Mouse (Mus musculus): ENCODE measurements around the gene Gorasp2. TPM values are rescaled to one million over a fixed set of nuclear protein-coding genes. Genes with fewer than 3 reads are reported as not detected.

Gene Gorasp2
- total RNA-seq (2021) = 10 to 100 TPM; 67.3 to 72.1 TPM
- long read RNA-seq, experiment 1, transcript Gorasp2-201 (10 exons, 2,238 nt) = major isoform, 43 of 75 reads
- long read RNA-seq, experiment 1, partial matches to known transcripts = 13 of 75 reads
- long read RNA-seq, experiment 1, other reads (novel, unspliced or antisense) = 16 of 75 reads
- long read RNA-seq, experiment 2, transcript Gorasp2-201 (10 exons, 2,238 nt) = major isoform, 50 of 80 reads
- long read RNA-seq, experiment 2, partial matches to known transcripts = 14 of 80 reads
- long read RNA-seq, experiment 2, other reads (novel, unspliced or antisense) = 14 of 80 reads

- intact Hi-C loops (cut with DNase I) = no loop called here
- DNase-seq = peak; percentile 90 to 94
Measured at GRCm38 (mm10) chr2:70660887-70661714, at the start of gene Gorasp2. Gene Gorasp2, plus strand, starts transcription at chr2:70661576.

- no peak for DNase-seq
- intact Hi-C loops (cut with DNase I) = no loop called here
Measured at GRCm38 (mm10) chr2:70614745-70615351, 46.5 kb upstream of the Gorasp2 start.

GRCm38 (mm10) chr2:70616076-70616475 lies 45.3 kb upstream of the Gorasp2 start:
- DNase-seq = no peak
- intact Hi-C loops (cut with DNase I) = no loop called here

GRCm38 (mm10) chr2:70616617-70617016 lies 44.8 kb upstream of the Gorasp2 start:
- DNase-seq = no peak
- intact Hi-C loops (cut with DNase I) = no loop called here

- intact Hi-C loops (cut with DNase I) = no loop called here
- no peak for DNase-seq
Measured at GRCm38 (mm10) chr2:70619232-70619835, 42.0 kb upstream of the Gorasp2 start.

GRCm38 (mm10) chr2:70620225-70620624 lies 41.2 kb upstream of the Gorasp2 start:
- intact Hi-C loops (cut with DNase I) = no loop called here
- DNase-seq = no peak

GRCm38 (mm10) chr2:70622244-70622643 lies 39.1 kb upstream of the Gorasp2 start:
- intact Hi-C loops (cut with DNase I) = no loop called here
- DNase-seq = no peak

- no peak for DNase-seq
- intact Hi-C loops (cut with DNase I) = no loop called here
Measured at GRCm38 (mm10) chr2:70625761-70626160, 35.6 kb upstream of the Gorasp2 start.

GRCm38 (mm10) chr2:70628397-70628796 lies 33.0 kb upstream of the Gorasp2 start:
- intact Hi-C loops (cut with DNase I) = no loop called here
- no peak for DNase-seq

GRCm38 (mm10) chr2:70629339-70629761 lies 32.0 kb upstream of the Gorasp2 start:
- intact Hi-C loops (cut with DNase I) = no loop called here

GRCm38 (mm10) chr2:70629921-70630320 lies 31.5 kb upstream of the Gorasp2 start:
- intact Hi-C loops (cut with DNase I) = no loop called here
- no peak for DNase-seq

More at GRCm38 (mm10) chr2:70629339-70629761, 32.0 kb upstream of the Gorasp2 start:
- DNase-seq = no peak

GRCm38 (mm10) chr2:70631321-70631720 lies 30.1 kb upstream of the Gorasp2 start:
- DNase-seq = no peak
- intact Hi-C loops (cut with DNase I) = no loop called here

GRCm38 (mm10) chr2:70632412-70632811 lies 29.0 kb upstream of the Gorasp2 start:
- no peak for DNase-seq

GRCm38 (mm10) chr2:70634028-70634690 lies 27.2 kb upstream of the Gorasp2 start:
- DNase-seq = no peak
- intact Hi-C loops (cut with DNase I) = no loop called here

More at GRCm38 (mm10) chr2:70632412-70632811, 29.0 kb upstream of the Gorasp2 start:
- intact Hi-C loops (cut with DNase I) = no loop called here

GRCm38 (mm10) chr2:70640968-70641367 lies 20.4 kb upstream of the Gorasp2 start:
- DNase-seq = no peak
- intact Hi-C loops (cut with DNase I) = no loop called here

GRCm38 (mm10) chr2:70642971-70643565 lies 18.3 kb upstream of the Gorasp2 start:
- peak in 1 of 2 experiments; percentile 13 for DNase-seq
- intact Hi-C loops (cut with DNase I) = no loop called here

- no peak for DNase-seq
- intact Hi-C loops (cut with DNase I) = no loop called here
Measured at GRCm38 (mm10) chr2:70645266-70645780, 16.1 kb upstream of the Gorasp2 start.

GRCm38 (mm10) chr2:70647681-70648080 lies 13.7 kb upstream of the Gorasp2 start:
- DNase-seq = no peak
- intact Hi-C loops (cut with DNase I) = no loop called here

GRCm38 (mm10) chr2:70648271-70648670 lies 13.1 kb upstream of the Gorasp2 start:
- DNase-seq = no peak
- intact Hi-C loops (cut with DNase I) = no loop called here

GRCm38 (mm10) chr2:70649471-70649870 lies 11.9 kb upstream of the Gorasp2 start:
- DNase-seq = no peak

More at GRCm38 (mm10) chr2:70649471-70649870, 11.9 kb upstream of the Gorasp2 start:
- intact Hi-C loops (cut with DNase I) = no loop called here
